Mouse (Mus musculus): ENCODE results near the gene St3gal2.

DNA sequence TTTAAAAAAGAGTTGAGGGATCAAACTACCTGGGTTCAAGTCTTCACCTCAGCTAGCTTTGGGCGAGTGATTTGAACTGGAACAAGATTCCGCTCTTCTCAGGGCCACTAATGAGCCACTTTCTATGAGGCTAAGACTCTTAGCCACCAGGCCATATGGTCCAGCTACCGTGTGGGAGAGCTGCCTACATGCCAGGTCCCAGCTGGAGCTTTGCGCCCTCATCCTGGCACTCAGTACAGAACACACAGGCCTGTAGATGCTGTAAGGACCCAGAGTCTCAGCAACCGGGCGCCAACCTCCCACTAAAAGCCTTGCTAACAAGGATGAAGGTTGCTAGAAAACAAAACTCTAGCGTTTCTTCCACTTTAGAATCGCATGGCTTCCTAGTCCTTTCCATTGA is 31.3 kb upstream of the St3gal2 start:
- no peak for TF ChIP-seq CTCF (IDR thresholded peaks at IDR 0.05; ENCODE audit: insufficient read depth, low read length)
- TF ChIP-seq POLR2A (IDR thresholded peaks at IDR 0.05; ENCODE audit: borderline replicate concordance, extremely low read depth, low read depth, low read length), result no peak
